Mouse (Mus musculus): Measurements from ENCODE around the gene Nampt.

The Nampt gene

DNA sequence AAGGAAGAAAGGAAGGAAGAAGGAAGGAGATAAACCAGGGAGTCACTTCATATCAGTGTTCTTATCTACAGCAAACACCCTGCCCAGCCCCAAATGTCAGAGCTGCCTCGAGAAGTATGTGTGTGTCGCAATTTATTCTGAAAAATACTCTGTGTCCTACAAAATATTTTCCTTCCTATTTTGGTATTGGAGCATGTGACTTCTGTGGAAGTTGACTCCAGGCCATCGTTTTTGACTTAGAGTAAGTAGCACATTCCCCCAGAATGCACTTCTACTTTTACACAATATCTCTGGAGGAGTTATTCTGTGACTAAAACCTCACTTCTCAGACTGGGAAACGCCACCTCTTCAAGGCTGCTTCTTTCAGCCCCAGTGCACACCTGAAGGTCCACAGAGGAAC is 71.1 kb downstream of the Nampt start:
- in situ Hi-C loops (cut with MboI; ENCODE audit: low pct_unique_long_range_greater_than_20kb in 1 of 2, low sequenced_read_pairs in 2 of 2, unreplicated experiment in 1 of 2), result loop anchor here in 1 of 2 experiments (10.0 kb wide), 1 partner anchor 256 kb away; no protein-coding TSS in a partner anchor

DNA sequence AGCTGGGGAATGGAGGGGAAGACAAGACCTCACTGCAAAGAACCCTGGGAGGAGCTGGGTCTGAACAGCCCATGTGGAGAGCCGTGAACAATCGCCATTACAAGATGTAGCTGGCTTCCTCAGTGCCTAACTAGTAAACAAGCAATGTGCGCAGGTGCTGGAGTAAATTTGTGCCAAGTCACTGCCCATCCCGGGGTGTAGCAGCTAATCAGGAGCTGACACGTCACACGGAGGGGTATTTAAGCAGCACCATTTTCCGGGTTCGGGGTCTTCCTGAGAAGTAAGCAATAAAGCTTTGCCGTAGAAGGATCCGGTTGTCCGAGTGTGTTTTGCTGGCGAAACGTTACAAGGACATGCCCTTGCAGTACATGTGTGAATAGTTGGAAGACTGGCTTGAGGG is 71.9 kb downstream of the Nampt start:
- in situ Hi-C loops (cut with MboI; ENCODE audit: low pct_unique_long_range_greater_than_20kb in 1 of 2, low sequenced_read_pairs in 2 of 2, unreplicated experiment in 1 of 2), result loop anchor here in 1 of 2 experiments (10.0 kb wide), 1 partner anchor 256 kb away; no protein-coding TSS in a partner anchor

DNA sequence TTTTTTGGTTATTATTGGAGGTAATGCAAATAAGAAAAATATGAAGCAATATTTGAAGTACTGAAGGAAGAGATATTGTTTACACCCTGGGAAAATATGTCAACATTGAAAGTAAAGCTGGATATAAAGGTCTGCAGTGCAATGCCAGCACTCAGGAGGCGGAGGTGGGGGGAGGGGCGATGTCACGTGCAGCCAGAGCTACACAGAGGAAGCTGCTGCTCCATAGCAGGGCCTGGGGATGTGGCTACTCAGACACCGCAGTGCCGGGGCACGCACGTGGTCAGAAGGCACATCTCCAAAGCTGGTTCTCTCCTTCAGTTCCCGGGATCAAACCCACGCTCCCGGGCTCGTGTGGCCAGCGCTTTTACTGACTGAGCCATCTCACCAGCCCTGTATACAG is 73.9 kb downstream of the Nampt start:
- in situ Hi-C loops (cut with MboI; ENCODE audit: low pct_unique_long_range_greater_than_20kb in 1 of 2, low sequenced_read_pairs in 2 of 2, unreplicated experiment in 1 of 2), result loop anchor here in 1 of 2 experiments (10.0 kb wide), 1 partner anchor 258 kb away; no protein-coding TSS in a partner anchor

DNA sequence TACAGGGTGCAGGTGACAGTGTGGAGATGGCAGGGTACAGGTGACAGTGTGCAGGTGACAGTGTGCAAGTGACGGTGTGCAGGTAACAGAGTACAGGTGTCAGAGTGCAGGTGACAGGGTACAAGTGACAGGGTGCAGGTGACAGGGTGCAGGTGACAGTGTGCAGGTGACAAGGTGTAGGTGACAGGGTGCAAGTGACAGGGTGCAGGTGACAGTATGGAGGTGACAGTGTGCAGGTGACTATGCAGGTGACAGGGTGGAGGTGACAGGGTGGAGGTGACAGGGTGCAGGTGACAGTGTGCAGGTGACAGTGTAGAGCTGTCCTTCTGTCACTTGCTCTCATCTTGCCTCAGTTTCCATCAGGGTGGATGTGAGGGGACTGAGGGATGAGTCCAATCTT is 76.5 kb downstream of the Nampt start:
- in situ Hi-C loops (cut with MboI; ENCODE audit: low pct_unique_long_range_greater_than_20kb in 1 of 2, low sequenced_read_pairs in 2 of 2, unreplicated experiment in 1 of 2), result loop anchor here (5.0 to 10.0 kb wide), 2 partner anchors 259 to 261 kb away; no protein-coding TSS in a partner anchor

DNA sequence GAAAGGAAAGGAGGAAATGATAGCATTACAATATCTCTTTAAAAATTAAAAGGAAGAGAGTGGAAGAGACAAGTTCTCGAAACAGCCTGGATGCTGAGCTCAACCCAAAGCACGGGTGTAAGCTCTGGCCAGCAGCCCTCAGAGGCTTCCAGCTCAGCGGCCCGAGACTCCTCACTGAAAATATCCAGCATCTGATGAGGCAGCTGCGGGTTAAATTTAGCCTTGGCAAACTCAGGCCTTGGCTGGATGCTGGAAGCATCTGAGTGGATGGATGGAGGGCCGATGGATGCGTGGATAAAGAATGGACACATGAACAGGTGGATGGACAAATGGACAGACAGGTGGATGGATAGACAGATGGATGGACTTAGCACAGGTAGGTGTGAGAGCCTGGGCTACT is 77.2 kb downstream of the Nampt start:
- in situ Hi-C loops (cut with MboI; ENCODE audit: low pct_unique_long_range_greater_than_20kb in 1 of 2, low sequenced_read_pairs in 2 of 2, unreplicated experiment in 1 of 2), result loop anchor here (5.0 to 10.0 kb wide), 2 partner anchors 259 to 262 kb away; no protein-coding TSS in a partner anchor

DNA sequence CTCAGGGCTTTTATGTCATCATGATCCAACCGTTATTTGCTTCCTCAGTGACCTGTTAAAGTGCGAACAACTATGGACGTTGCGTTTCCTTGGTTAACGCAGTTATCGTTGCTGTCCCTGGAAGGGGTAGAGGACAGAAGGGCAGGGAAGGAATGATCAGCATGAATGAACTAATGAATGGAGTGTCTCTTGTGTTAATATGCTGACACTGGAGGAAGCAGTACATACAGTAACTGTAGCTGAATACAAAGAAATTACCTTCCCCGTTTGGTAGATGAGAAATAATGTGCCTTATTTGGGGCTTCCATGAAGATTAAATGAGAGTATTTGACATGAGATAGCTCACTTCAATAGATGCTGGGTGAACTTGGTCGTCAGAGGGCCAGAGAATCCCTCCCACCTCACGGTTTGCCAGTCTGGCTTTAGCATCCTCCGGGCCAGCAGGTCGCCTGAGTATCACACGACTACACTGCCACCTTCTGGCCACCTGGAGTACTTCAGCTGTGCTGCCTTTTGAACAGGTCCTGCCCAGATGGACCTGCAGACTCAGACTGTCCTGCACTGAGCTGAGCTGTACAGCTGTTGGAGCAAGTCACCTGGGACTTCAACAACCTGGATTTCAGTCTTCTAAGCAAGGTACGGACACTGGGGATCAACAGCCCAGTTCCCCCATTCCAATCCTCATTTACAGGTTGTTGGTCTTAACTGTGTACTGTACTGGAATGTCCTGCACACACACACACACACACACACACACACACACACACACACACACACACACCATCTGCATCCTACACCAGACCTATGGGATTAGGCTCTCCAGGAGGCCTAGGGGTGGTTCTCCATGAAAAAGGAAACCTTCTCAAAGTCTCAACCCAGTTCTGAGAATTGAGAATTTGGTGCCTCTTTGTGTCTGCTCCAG is 78.1 kb downstream of the Nampt start:
- in situ Hi-C loops (cut with MboI; ENCODE audit: low pct_unique_long_range_greater_than_20kb in 1 of 2, low sequenced_read_pairs in 2 of 2, unreplicated experiment in 1 of 2), result loop anchor here (5.0 to 10.0 kb wide), 2 partner anchors 260 to 263 kb away; no protein-coding TSS in a partner anchor

DNA sequence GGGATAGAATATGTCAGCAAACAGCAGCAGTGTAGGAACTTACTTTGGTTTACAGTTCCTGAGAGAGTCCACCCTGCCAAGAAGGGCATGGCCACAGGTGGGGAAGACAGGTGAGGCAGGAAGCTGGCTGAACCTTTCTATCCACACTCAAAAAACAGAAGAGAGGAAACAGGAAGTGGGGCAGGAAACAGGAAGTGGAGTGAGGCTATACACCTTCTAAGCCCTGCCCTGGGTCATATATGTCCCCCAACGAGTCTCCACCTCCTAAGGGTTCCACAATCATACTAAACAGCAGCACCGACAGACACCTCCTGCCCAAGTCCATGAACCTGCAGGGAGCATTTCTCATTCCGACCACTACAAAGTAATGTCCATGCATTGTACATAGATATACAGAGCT is 81.7 kb downstream of the Nampt start:
- in situ Hi-C loops (cut with MboI; ENCODE audit: low pct_unique_long_range_greater_than_20kb in 1 of 2, low sequenced_read_pairs in 2 of 2, unreplicated experiment in 1 of 2), result no loop called here
